Comparison of ENCODE assay signal across 15 mouse cellular contexts in genomic region chr16:95798582-95798981, GRCm38 (mm10).
A peak's percentile ranks its signal among the peaks of the same experiment; 100 is the strongest.
DNase-seq lines count a peak whose midpoint lies in the region; ATAC-seq lines count a peak whose summit lies in the region.
"Had no signal": no experiment of that assay in that cellular context is flagged by ENCODE, and none has a peak within 500 bp of the region (broad histone marks: within the 10 kb centered on the region; RNA-seq: fewer than 3 reads in every experiment).

No protein-coding gene starts in this region.

- H3K4me2 ChIP-seq in forebrain, embryonic 16.5 days (ENCODE audit: low read length): no peak overlapping the region
- H3K4me2 ChIP-seq in forebrain, embryonic 12.5 days: no peak overlapping the region
- no peak overlapping the region for H3K4me2 ChIP-seq in limb, embryonic 11.5 days (ENCODE audit: low read depth, severe bottlenecking)
- H3K4me2 ChIP-seq: liver, embryonic 13.5 days; stomach, embryonic 15.5 days had no signal

- no peaks in the 10 kb centered on the region for H3K36me3 ChIP-seq in forebrain, embryonic 16.5 days (ENCODE audit: control insufficient read depth, insufficient read depth)
- H3K36me3 ChIP-seq in forebrain, embryonic 12.5 days (replicated peaks): no peaks in the 10 kb centered on the region
- no peaks in the 10 kb centered on the region for H3K36me3 ChIP-seq in limb, embryonic 11.5 days (ENCODE audit: control insufficient read depth, insufficient read depth, low read length)
- no peaks in the 10 kb centered on the region for H3K36me3 ChIP-seq in embryonic facial prominence, embryonic 10.5 days (replicated peaks)
- H3K36me3 ChIP-seq: liver, embryonic 13.5 days; stomach, embryonic 15.5 days had no signal

- H3K27me3 ChIP-seq in forebrain, embryonic 16.5 days (replicated peaks; ENCODE audit: control insufficient read depth, insufficient read depth, low read length): no peaks in the 10 kb centered on the region
- H3K27me3 ChIP-seq in forebrain, embryonic 12.5 days: no peaks in the 10 kb centered on the region
- no peaks in the 10 kb centered on the region for H3K27me3 ChIP-seq in limb, embryonic 11.5 days (ENCODE audit: control insufficient read depth, insufficient read depth, low read length)
- no peaks in the 10 kb centered on the region for H3K27me3 ChIP-seq in embryonic facial prominence, embryonic 10.5 days (replicated peaks; ENCODE audit: low read depth, poor library complexity, severe bottlenecking)
- H3K27me3 ChIP-seq: liver, embryonic 13.5 days; stomach, embryonic 15.5 days had no signal

- H3K9ac ChIP-seq in forebrain, embryonic 16.5 days (replicated peaks; ENCODE audit: low read depth, low read length): no peak overlapping the region
- H3K9ac ChIP-seq in forebrain, embryonic 12.5 days: no peak overlapping the region
- no peak overlapping the region for H3K9ac ChIP-seq in limb, embryonic 11.5 days (ENCODE audit: low read length)
- H3K9ac ChIP-seq: liver, embryonic 13.5 days; stomach, embryonic 15.5 days had no signal

- no peaks in the 10 kb centered on the region for H3K9me3 ChIP-seq in forebrain, embryonic 16.5 days (ENCODE audit: control insufficient read depth, low read length)
- no peaks in the 10 kb centered on the region for H3K9me3 ChIP-seq in forebrain, embryonic 12.5 days
- H3K9me3 ChIP-seq in limb, embryonic 11.5 days (ENCODE audit: control insufficient read depth, low read length): no peaks in the 10 kb centered on the region
- H3K9me3 ChIP-seq in embryonic facial prominence, embryonic 10.5 days: no peaks in the 10 kb centered on the region
- H3K9me3 ChIP-seq: liver, embryonic 13.5 days; stomach, embryonic 15.5 days had no signal

- 0 out of 2 replicates have a peak, but pooled peaks have one; percentile 28 for ATAC-seq in forebrain, embryonic 16.5 days
- ATAC-seq in forebrain, embryonic 12.5 days (ENCODE audit: low FRiP score): no peak
- ATAC-seq in limb, embryonic 11.5 days (ENCODE audit: insufficient number of reproducible peaks, low FRiP score, low TSS enrichment, low read depth): no peak

- H3K27ac ChIP-seq in forebrain, embryonic 16.5 days (ENCODE audit: low read length): no peak overlapping the region
- H3K27ac ChIP-seq in forebrain, embryonic 12.5 days: no peak overlapping the region
- H3K27ac ChIP-seq in limb, embryonic 11.5 days (replicated peaks; ENCODE audit: low read depth, low read length): no peak overlapping the region
- no peak overlapping the region for H3K27ac ChIP-seq in embryonic facial prominence, embryonic 10.5 days (replicated peaks)
- H3K27ac ChIP-seq: liver, embryonic 13.5 days; stomach, embryonic 15.5 days had no signal

- 42% methylated on average over 9 of the region's 9 CpGs for WGBS in forebrain, embryonic 16.5 days
- WGBS in forebrain, embryonic 12.5 days: 57% methylated on average over 9 of the region's 9 CpGs
- WGBS in limb, embryonic 11.5 days: 49% methylated on average over 9 of the region's 9 CpGs
- 79% methylated on average over 9 of the region's 9 CpGs for WGBS in embryonic facial prominence, embryonic 10.5 days

- DNase-seq in right cerebral cortex, adult 2 months (ENCODE audit: low spot score in 2 of 2): peak; percentile 34 to 38
- no peak for DNase-seq in right cerebral cortex, postnatal 4 days
- peak; percentile 53 for DNase-seq in limb, embryonic 11.5 days (ENCODE audit: low spot score)
- DNase-seq in thymus, postnatal 14 days: peak; percentile 68
- DNase-seq in embryonic facial prominence, embryonic 10.5 days (ENCODE audit: low spot score): no peak
- DNase-seq in kidney, adult 18-20 months: no peak
- DNase-seq: adrenal gland, adult 2 months; cerebellum, postnatal 36 days; heart, postnatal 4 days; liver, embryonic 13.5 days; lung, postnatal 36 days; right cerebral cortex, postnatal 25 days had no signal

- H3K4me3 ChIP-seq in forebrain, embryonic 16.5 days (replicated peaks; ENCODE audit: low read length): no peak overlapping the region
- H3K4me3 ChIP-seq in forebrain, embryonic 12.5 days (replicated peaks): no peak overlapping the region
- H3K4me3 ChIP-seq in limb, embryonic 11.5 days (ENCODE audit: low read depth, low read length): no peak overlapping the region
- H3K4me3 ChIP-seq in embryonic facial prominence, embryonic 10.5 days: no peak overlapping the region
- H3K4me3 ChIP-seq: liver, embryonic 13.5 days; stomach, embryonic 15.5 days had no signal

- no peaks in the 10 kb centered on the region; the same call in 1 of the 2 replicates for H3K4me1 ChIP-seq in forebrain, embryonic 16.5 days (replicated peaks; ENCODE audit: control insufficient read depth, insufficient read depth, low read length)
- H3K4me1 ChIP-seq in forebrain, embryonic 12.5 days: peaks cover 9% of the 10 kb centered on the region
- H3K4me1 ChIP-seq in limb, embryonic 11.5 days (ENCODE audit: control insufficient read depth, insufficient read depth, low read length): peaks cover 38% of the 10 kb centered on the region
- H3K4me1 ChIP-seq in embryonic facial prominence, embryonic 10.5 days: peaks cover 21% of the 10 kb centered on the region
- H3K4me1 ChIP-seq: liver, embryonic 13.5 days; stomach, embryonic 15.5 days had no signal

Comparison
In these comparisons a context has a peak if more than half of its experiments do, and no peak if none do; other contexts are left out.
1. DNase-seq: peak in right cerebral cortex, adult 2 months (2 of 2), limb, embryonic 11.5 days (single experiment) and thymus, postnatal 14 days (single experiment); none in right cerebral cortex, postnatal 4 days (single experiment), embryonic facial prominence, embryonic 10.5 days (single experiment) and kidney, adult 18-20 months (single experiment).